Comparison of ENCODE assay signal across 10 mouse cellular contexts in the genomic region with DNA sequence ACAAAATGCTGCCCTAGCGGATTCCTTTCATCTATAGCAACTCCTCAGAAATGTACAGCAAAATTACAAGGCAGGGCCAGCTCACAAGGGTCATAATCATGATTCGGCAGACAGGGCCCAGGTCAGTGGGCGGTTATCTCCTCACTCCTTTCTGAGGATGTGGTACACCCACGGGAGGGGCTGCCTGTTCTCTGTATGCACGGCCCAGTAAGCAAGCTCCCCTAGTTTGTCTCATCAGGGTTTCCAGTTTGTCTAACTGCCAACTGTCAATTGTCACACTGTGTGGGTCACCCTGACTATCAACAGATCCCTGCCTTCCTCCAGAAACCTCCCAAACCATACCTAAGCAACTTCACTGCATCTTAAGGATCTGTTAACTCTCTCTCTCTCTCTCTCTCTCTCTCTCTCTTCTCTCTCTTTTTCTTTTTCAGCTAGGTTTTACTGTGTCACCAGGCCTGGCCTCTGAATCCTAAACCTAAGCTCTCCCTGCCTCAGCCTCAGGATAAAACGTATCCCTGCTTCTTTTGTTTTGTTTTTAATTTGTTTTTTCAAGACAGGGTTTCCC. TPM values are rescaled to one million over a fixed set of nuclear protein-coding genes. Genes with fewer than 3 reads are reported as not detected.
DNase-seq lines count a peak whose midpoint lies in the region; ATAC-seq and TF ChIP-seq lines count a peak whose summit lies in the region.
"Had no signal": no experiment of that assay in that cellular context is flagged by ENCODE, and none has a peak within 500 bp of the region (broad histone marks: within the 10 kb centered on the region; RNA-seq: fewer than 3 reads in every experiment).

No protein-coding gene starts in this region.

- peak overlapping the region; percentile 59 for H3K27ac ChIP-seq in thymus, adult 2 months (ENCODE audit: control insufficient read depth, insufficient read depth, low read length)
- peak overlapping the region; percentile 91 for H3K27ac ChIP-seq in liver, embryonic 16.5 days (ENCODE audit: low read length)
- H3K27ac ChIP-seq: intestine, embryonic 15.5 days; limb, embryonic 13.5 days had no signal

- H3K4me1 ChIP-seq in thymus, adult 2 months (replicated peaks; ENCODE audit: control insufficient read depth, insufficient read depth, low read length), result peaks cover 72% of the 10 kb centered on the region
- H3K4me1 ChIP-seq in liver, embryonic 16.5 days (ENCODE audit: control insufficient read depth, low read depth, low read length), result peaks cover 63% of the 10 kb centered on the region
- H3K4me1 ChIP-seq: intestine, embryonic 15.5 days; limb, embryonic 13.5 days had no signal

- H3K4me2 ChIP-seq in liver, embryonic 16.5 days (ENCODE audit: low read depth, low read length), result peak overlapping the region; percentile 65
- H3K4me2 ChIP-seq: intestine, embryonic 15.5 days; limb, embryonic 13.5 days had no signal

- H3K36me3 ChIP-seq in thymus, adult 2 months (ENCODE audit: control insufficient read depth, insufficient read depth, low read length), result no peaks in the 10 kb centered on the region; the same call in 1 of the 2 replicates
- H3K36me3 ChIP-seq in liver, embryonic 16.5 days (ENCODE audit: control insufficient read depth, insufficient read depth), result no peaks in the 10 kb centered on the region
- H3K36me3 ChIP-seq: intestine, embryonic 15.5 days; limb, embryonic 13.5 days had no signal

- no peaks in the 10 kb centered on the region for H3K9me3 ChIP-seq in liver, embryonic 16.5 days (replicated peaks; ENCODE audit: control insufficient read depth, low read length)
- H3K9me3 ChIP-seq: intestine, embryonic 15.5 days; limb, embryonic 13.5 days had no signal

- peak overlapping the region; percentile 61 for H3K9ac ChIP-seq in liver, embryonic 16.5 days (ENCODE audit: low read depth, low read length)
- H3K9ac ChIP-seq: intestine, embryonic 15.5 days; limb, embryonic 13.5 days had no signal

- ATAC-seq in liver, embryonic 16.5 days (ENCODE audit: low read depth), result peak; percentile 86
- ATAC-seq: intestine, embryonic 15.5 days had no signal

- no peak overlapping the region for H3K4me3 ChIP-seq in thymus, adult 2 months (ENCODE audit: control insufficient read depth, insufficient read depth, low read length)
- peak overlapping the region; percentile 29 for H3K4me3 ChIP-seq in liver, embryonic 16.5 days (ENCODE audit: low read depth, low read length)
- H3K4me3 ChIP-seq: intestine, embryonic 15.5 days; limb, embryonic 13.5 days had no signal

- no peak for TF ChIP-seq CTCF in thymus, adult 2 months (IDR thresholded peaks at IDR 0.05; ENCODE audit: borderline replicate concordance, control insufficient read depth, extremely low read depth, insufficient read depth, low read length, poor library complexity)

- TF ChIP-seq POLR2A in thymus, adult 2 months (IDR thresholded peaks at IDR 0.05; ENCODE audit: control insufficient read depth, extremely low read depth, insufficient read depth, low read length, poor library complexity), result no peak

- H3K27me3 ChIP-seq in thymus, adult 2 months (ENCODE audit: control insufficient read depth, insufficient read depth, low read length), result no peaks in the 10 kb centered on the region
- no peaks in the 10 kb centered on the region for H3K27me3 ChIP-seq in liver, embryonic 16.5 days (ENCODE audit: control insufficient read depth, insufficient read depth, low read depth, low read length)
- H3K27me3 ChIP-seq: intestine, embryonic 15.5 days; limb, embryonic 13.5 days had no signal

- WGBS in thymus, adult 2 months, result 43% methylated on average over 6 of the region's 6 CpGs
- WGBS in liver, embryonic 16.5 days (ENCODE audit: insufficient replicate concordance), result 8% methylated on average over 6 of the region's 6 CpGs

- no peak for DNase-seq in thymus, adult 2 months
- no peak for DNase-seq in thymus, postnatal 10 days (ENCODE audit: low spot score in 2 of 2)
- DNase-seq in c-Kit-positive CD71-positive TER-119-positive erythroid progenitor cells, embryonic 14.5 days (ENCODE audit: low spot score), result peak; percentile 80
- no peak for DNase-seq in lung, postnatal 10 days
- DNase-seq in adrenal gland, adult 8-10 months, result no peak
- DNase-seq in right cerebral cortex, postnatal 4 days, result no peak
- DNase-seq: adrenal gland, adult 2 months had no signal

RNA-seq across cellular contexts. Expression of gene Sema4d, which starts 55.5 kb away (rescaled TPM):
- polyA plus RNA-seq in thymus, adult 2 months (2012; rRNA removed), result 156 and 182 TPM in 2 replicates
- polyA plus RNA-seq in liver, embryonic 16.5 days (2015; fragmentation: Nextera tagmentation; extraction: Ambion mirVana), result 3.7 and 4.1 TPM in 2 replicates
- total RNA-seq in adrenal gland, adult 8-10 months (2022), result 10 to 100 TPM in 3 of 4 experiments, 1 to 10 TPM in 1; 8.9 to 23.2 (median 16.2) TPM

Comparison
In these comparisons a context has a peak if more than half of its experiments do, and no peak if none do; other contexts are left out.
1. RNA of gene Sema4d, which starts 55.5 kb away (polyA plus RNA-seq): 156 to 182 TPM in thymus, adult 2 months; 3.7 to 4.1 TPM in liver, embryonic 16.5 days; every median in the first group is over 10 times any median in the second.